Mouse (Mus musculus) forebrain, embryonic 15.5 days (tissue): ENCODE measurements at regions not wholly inside any gene's neighbourhood (a gene's known extent, or its start where the extent isn't known, plus 50 kb on each side); places are given as distances from the start of the nearest gene placed in this dataset.

Experiments used
- ATAC-seq: fragments of 200-750 bp; cut with Nextera tagmentation; replicated peaks from 2 replicates; pipeline ENCODE4 v1.8.0; 2017; ENCODE audit warnings: mild to moderate bottlenecking, moderate TSS enrichment, moderate library complexity
- H3K27ac ChIP-seq: fragments of 300-500 bp; sonication (generic); replicated peaks from 2 replicates; pipeline ENCODE4 v1.5.1; 2015; ENCODE audit warnings: mild to moderate bottlenecking, inconsistent platforms
- H3K27me3 ChIP-seq: fragments of 300-500 bp; sonication (generic); 2 replicates; pipeline ENCODE4 v1.6.1; 2015; ENCODE audit warnings: inconsistent platforms
- H3K36me3 ChIP-seq: fragments of 300-500 bp; sonication (generic); 2 replicates; pipeline ENCODE4 v1.6.1; 2015; ENCODE audit warnings: mild to moderate bottlenecking, inconsistent platforms
- H3K4me1 ChIP-seq: fragments of 300-500 bp; sonication (generic); 2 replicates; pipeline ENCODE4 v1.6.1; 2015; ENCODE audit warnings: inconsistent platforms
- H3K4me2 ChIP-seq: fragments of 300-500 bp; sonication (generic); replicated peaks from 2 replicates; pipeline ENCODE4 v1.6.1; 2015; ENCODE audit warnings: mild to moderate bottlenecking, inconsistent platforms
- H3K4me3 ChIP-seq: fragments of 300-500 bp; sonication (generic); 2 replicates; pipeline ENCODE4 v1.5.1; 2015; ENCODE audit warnings: mild to moderate bottlenecking, inconsistent platforms
- H3K9ac ChIP-seq: fragments of 300-500 bp; sonication (generic); replicated peaks from 2 replicates; pipeline ENCODE4 v1.6.1; 2015; ENCODE audit warnings: mild to moderate bottlenecking, inconsistent platforms
- H3K9me3 ChIP-seq: fragments of 300-500 bp; sonication (generic); 2 replicates; pipeline ENCODE4 v1.6.1; 2016; ENCODE audit warnings: inconsistent platforms
- WGBS: fragments of 180-500 bp; shearing (Covaris S2); methylation state at CpG from one replicate; pipeline ENCODE4 v1.1.7; 2015; ENCODE audit warnings: mixed read lengths; 5-methylcytosine and 5-hydroxymethylcytosine counted together

DNA sequence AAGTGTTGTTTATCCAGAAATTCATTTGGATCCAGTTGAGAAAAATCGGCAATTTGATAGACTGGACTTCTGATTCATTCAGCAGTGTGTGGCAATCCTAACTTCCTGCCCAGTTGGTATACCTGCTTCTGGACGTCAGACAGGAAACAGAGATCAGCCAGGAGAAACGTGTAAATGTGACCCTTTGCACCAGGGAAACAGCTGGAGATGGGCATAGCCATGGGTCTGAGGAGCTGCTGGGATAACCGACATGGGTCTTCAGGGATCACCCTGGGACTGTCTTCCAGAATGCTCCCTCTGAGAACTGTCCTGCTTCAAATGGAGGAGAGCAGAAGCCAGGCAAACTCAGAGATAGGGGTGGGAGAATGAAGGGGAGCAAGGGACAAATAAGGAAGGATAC, 516.1 kb upstream of the Mgmt start:
- WGBS, result 76% methylated on average over 4 of the region's 4 CpGs
- Histone ChIP-seq H3K4me2 (no peak overlapping the region), H3K36me3 (no peaks in the 10 kb centered on the region), H3K27me3 (no peaks in the 10 kb centered on the region), H3K9me3 (no peaks in the 10 kb centered on the region), H3K4me3 (no peak overlapping the region), H3K4me1 (0 out of 2 replicates have a peak, but pooled peaks cover 7% of the 10 kb centered on the region), H3K27ac (no peak overlapping the region), H3K9ac (no peak overlapping the region)
- no peak for ATAC-seq

DNA sequence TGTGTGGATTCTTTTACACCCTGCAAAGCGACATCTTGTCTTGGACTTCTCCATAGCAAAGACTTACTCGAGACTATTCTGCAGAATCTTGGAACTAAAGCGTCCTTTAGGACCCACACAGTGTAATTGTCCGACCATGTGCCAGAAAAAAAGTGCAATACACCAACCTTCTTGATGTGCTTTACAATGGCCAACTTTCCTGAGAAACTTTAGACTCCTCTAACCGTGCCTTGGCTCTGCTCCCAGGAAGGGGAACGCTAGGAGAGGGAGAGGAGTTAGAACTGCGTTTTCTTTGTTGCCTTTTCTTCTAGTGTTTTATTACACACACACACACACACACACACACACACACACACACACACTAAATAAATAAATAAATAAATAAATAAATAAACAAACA, 515.1 kb upstream of the Mgmt start:
- 44% methylated on average over 7 of the region's 7 CpGs for WGBS
- ATAC-seq, result no peak
- Histone ChIP-seq H3K27ac (no peak overlapping the region), H3K9ac (no peak overlapping the region), H3K36me3 (no peaks in the 10 kb centered on the region), H3K4me2 (no peak overlapping the region), H3K4me1 (0 out of 2 replicates have a peak, but pooled peaks cover 7% of the 10 kb centered on the region), H3K4me3 (no peak overlapping the region), H3K27me3 (no peaks in the 10 kb centered on the region), H3K9me3 (no peaks in the 10 kb centered on the region)

DNA sequence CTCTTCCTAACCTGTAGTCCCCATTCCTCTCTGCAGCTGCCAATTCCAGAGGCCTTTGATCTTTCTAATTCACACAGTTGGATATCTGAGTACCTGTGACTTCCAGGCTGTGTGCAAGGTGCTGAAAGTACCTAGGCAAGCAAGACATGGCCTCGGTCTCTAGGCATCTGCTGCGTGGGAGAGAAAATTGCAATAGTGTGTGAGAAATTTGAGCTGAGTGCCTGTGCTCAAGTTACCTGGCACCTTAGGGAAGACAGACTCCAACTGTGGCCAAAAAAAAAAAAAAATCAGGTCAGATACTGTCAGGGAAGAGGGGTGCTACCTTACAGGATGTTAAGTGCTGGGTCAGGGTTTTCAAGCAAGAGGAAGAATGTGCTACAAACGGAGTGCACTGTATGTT, 514.7 kb upstream of the Mgmt start:
- H3K4me3 ChIP-seq, result no peak overlapping the region
- no peaks in the 10 kb centered on the region for H3K27me3 ChIP-seq
- no peak overlapping the region for H3K4me2 ChIP-seq
- 0 out of 2 replicates have a peak, but pooled peaks cover 7% of the 10 kb centered on the region for H3K4me1 ChIP-seq
- 79% methylated on average over 3 of the region's 3 CpGs for WGBS
- no peaks in the 10 kb centered on the region for H3K9me3 ChIP-seq
- ATAC-seq, result no peak
- no peak overlapping the region for H3K9ac ChIP-seq
- no peaks in the 10 kb centered on the region for H3K36me3 ChIP-seq
- no peak overlapping the region for H3K27ac ChIP-seq

DNA sequence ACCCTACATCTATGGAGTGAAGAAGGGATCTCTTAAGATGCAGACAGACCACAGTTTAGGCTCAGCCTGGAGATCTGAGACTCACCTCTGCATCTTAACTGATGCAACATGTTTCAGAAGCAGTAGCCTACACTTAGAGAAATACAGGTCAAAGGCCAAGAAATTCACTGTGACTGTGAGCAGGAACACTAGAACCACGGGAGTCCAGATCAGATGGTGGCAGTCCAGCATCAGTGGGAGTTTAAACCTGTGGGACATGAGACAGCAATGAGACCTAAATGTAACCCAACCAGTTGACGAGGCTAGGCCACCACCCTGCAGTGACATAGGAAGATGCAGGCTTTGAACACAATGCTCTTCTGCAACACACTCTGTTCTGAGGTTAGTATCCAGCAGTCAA, 511.1 kb upstream of the Mgmt start:
- no peaks in the 10 kb centered on the region for H3K9me3 ChIP-seq
- WGBS, result 84% methylated on average over 2 of the region's 2 CpGs
- no peak overlapping the region for H3K4me2 ChIP-seq
- no peak overlapping the region for H3K4me3 ChIP-seq
- 0 out of 2 replicates have a peak, but pooled peaks cover 7% of the 10 kb centered on the region for H3K4me1 ChIP-seq
- H3K36me3 ChIP-seq, result no peaks in the 10 kb centered on the region
- H3K9ac ChIP-seq, result no peak overlapping the region
- no peaks in the 10 kb centered on the region for H3K27me3 ChIP-seq
- H3K27ac ChIP-seq, result no peak overlapping the region
- ATAC-seq, result no peak

DNA sequence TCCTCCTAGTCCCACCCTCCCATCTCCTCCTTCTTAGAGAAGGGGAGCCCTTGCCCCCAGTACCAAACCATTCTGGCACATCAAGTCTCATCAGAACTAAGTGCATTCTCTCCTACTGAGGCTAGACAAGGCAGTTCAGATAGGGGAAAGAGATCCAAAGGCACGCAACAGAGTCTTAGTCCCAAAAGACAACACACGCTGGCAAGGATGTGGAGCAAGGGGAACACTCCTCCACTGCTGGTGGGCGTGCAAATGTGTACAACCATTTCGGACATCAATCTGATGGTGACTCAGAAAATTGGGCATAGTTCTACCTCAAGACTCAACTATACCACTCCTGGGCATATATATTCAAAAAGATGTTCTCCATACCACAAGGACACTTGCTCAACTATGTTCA, 506.7 kb upstream of the Mgmt start:
- no peak overlapping the region for H3K4me3 ChIP-seq
- 0 out of 2 replicates have a peak, but pooled peaks cover 2% of the 10 kb centered on the region for H3K4me1 ChIP-seq
- H3K36me3 ChIP-seq, result no peaks in the 10 kb centered on the region
- H3K4me2 ChIP-seq, result no peak overlapping the region
- no peak overlapping the region for H3K9ac ChIP-seq
- 94% methylated on average over 4 of the region's 4 CpGs for WGBS
- H3K9me3 ChIP-seq, result no peaks in the 10 kb centered on the region
- no peak for ATAC-seq
- H3K27ac ChIP-seq, result no peak overlapping the region
- H3K27me3 ChIP-seq, result no peaks in the 10 kb centered on the region

DNA sequence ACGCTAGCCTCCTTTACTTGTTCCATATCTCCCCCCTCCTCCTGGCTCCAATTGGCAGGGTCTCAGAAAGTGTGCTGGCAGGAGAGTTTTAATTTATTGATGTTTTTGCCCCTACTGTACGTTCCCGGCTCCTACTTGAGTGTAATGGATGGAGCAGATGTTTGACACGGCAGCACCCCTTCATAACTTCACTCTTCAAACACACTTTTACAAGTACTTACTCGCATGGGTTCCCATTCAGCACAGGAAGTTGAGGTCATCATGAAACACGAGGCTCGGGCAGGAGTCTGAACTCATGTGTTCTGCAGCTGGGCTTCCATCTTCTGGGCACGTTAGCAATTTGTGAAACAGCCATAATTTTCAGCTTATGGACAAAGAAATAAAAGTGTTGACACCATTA, 504.3 kb upstream of the Mgmt start:
- 57% methylated on average over 8 of the region's 8 CpGs for WGBS
- Histone ChIP-seq H3K27ac (no peak overlapping the region), H3K27me3 (no peaks in the 10 kb centered on the region), H3K4me2 (no peak overlapping the region), H3K4me3 (no peak overlapping the region), H3K4me1 (peaks cover 13% of the 10 kb centered on the region), H3K36me3 (no peaks in the 10 kb centered on the region), H3K9ac (no peak overlapping the region), H3K9me3 (no peaks in the 10 kb centered on the region)
- ATAC-seq, result no peak

DNA sequence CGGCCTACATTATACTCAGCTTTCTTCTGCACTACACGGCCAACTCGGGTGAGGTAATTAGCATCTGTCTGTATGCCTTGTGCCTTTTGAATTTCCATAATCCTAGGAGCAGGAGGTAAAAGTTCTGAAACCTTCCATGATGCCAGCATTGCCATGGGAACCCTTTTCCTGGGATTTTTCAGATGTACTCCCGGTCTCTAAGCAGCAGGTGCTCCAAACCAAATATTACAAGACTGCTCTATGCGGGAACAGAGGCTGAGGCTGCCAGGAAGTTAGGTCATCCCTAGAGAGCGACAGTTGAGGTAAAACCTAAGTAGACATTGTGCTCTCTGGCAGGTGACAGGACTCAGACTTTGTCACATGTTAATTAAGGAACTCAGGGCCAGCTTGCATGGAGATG, 501.0 kb upstream of the Mgmt start:
- no peak overlapping the region for H3K4me2 ChIP-seq
- no peak for ATAC-seq
- H3K27ac ChIP-seq, result no peak overlapping the region
- H3K9ac ChIP-seq, result no peak overlapping the region
- no peaks in the 10 kb centered on the region for H3K36me3 ChIP-seq
- H3K27me3 ChIP-seq, result no peaks in the 10 kb centered on the region
- no peak overlapping the region for H3K4me3 ChIP-seq
- WGBS, result 41% methylated on average over 6 of the region's 6 CpGs
- H3K9me3 ChIP-seq, result no peaks in the 10 kb centered on the region
- peaks cover 19% of the 10 kb centered on the region for H3K4me1 ChIP-seq

DNA sequence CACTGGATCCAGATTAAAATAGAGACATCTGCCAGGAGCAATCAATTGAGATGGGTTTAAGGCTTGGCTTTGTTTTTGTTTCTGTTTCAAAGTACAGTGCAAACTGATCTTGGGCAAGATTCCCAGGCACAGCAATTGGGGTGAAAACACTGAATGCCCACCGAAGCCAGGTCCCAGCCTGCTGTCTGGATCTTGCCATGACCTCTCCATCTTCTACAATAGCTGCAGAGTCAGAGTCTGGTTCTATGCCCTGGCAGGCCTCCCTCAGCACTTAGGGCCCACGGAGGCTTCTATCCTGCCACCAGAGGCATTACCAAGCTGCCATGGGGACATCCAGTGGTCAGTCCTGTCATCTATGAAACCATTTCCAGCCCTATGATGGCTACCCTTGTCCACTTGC, 498.6 kb upstream of the Mgmt start:
- WGBS, result 29% methylated on average over 2 of the region's 2 CpGs
- no peak overlapping the region for H3K4me2 ChIP-seq

DNA sequence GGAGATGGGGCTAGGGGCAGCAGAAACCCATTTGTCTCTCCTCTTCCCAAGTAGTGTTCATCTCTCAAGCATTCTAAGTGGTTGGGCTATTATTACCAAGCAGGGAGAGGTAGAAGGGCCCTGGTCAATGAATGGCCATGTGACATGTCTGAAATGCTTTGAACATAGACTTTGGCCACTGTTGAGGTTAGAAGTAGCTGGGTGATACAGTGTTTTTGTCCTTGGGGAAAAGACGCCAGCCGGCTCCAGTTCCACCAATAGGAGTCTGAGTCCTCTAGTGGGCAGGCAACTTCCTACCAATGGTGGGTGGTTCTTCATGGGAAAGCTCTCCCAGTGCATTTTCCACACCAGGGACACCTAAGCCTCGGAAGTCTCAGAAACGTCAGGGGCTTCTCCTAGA, 497.3 kb upstream of the Mgmt start:
- no peak for ATAC-seq
- Histone ChIP-seq H3K4me3 (no peak overlapping the region), H3K4me1 (peaks cover 19% of the 10 kb centered on the region), H3K4me2 (no peak overlapping the region), H3K36me3 (no peaks in the 10 kb centered on the region), H3K27ac (no peak overlapping the region), H3K9ac (no peak overlapping the region), H3K27me3 (no peaks in the 10 kb centered on the region), H3K9me3 (no peaks in the 10 kb centered on the region)
- WGBS, result 92% methylated on average over 4 of the region's 4 CpGs

More for the DNA sequence above, 498.6 kb upstream of the Mgmt start:
- no peaks in the 10 kb centered on the region for H3K36me3 ChIP-seq
- no peaks in the 10 kb centered on the region for H3K9me3 ChIP-seq
- H3K4me1 ChIP-seq, result peaks cover 19% of the 10 kb centered on the region
- no peak overlapping the region for H3K27ac ChIP-seq
- H3K4me3 ChIP-seq, result no peak overlapping the region
- ATAC-seq, result no peak
- no peak overlapping the region for H3K9ac ChIP-seq
- no peaks in the 10 kb centered on the region for H3K27me3 ChIP-seq

DNA sequence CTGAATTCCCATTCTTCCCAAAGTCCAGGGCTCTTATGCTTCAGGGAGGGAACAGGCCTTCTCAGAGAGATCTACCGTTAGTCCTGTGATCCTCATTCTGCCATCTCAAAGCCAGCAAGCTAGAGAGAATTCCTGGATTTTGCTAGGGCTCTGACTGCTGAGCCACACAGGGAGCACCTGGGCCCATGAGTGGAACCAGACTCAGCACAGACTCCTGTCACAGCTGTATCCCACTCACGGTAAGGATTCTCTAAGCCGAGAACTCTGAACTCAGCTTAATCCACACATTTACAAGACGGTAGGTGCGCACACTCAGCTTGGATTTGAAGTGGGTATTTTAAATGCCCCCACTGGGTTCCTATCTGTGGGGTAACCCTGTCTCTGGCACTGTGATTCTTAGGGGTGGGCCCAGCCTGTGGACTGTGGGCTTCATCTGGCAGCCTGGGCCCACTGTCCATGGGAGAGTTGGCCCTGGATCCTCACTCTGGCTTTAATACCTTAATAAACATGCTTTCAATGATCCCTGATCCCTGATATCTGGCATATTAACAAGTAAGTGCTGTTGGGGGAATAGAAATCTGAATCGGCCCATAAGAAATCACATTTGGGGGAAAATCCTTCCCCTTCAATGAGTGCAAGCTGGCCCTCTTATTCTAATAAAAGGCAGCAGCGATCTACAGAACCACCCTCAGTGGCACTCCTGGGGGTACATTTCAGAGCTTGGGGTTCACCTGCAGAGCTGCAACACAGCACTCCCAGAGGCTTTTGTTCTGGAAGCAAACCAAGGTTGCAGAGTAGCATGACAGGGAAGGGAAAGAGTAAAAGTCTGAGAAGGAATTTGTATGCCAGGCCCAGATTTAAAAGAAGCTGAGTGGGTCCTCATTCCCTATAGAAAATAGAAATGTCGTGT, 491.5 kb upstream of the Mgmt start:
- Histone ChIP-seq H3K36me3 (no peaks in the 10 kb centered on the region), H3K9me3 (no peaks in the 10 kb centered on the region), H3K4me2 (no peak overlapping the region), H3K27ac (no peak overlapping the region), H3K4me3 (no peak overlapping the region), H3K9ac (no peak overlapping the region), H3K4me1 (no peaks in the 10 kb centered on the region), H3K27me3 (no peaks in the 10 kb centered on the region)
- no peak for ATAC-seq
- WGBS, result 80% methylated on average over 8 of the region's 8 CpGs

DNA sequence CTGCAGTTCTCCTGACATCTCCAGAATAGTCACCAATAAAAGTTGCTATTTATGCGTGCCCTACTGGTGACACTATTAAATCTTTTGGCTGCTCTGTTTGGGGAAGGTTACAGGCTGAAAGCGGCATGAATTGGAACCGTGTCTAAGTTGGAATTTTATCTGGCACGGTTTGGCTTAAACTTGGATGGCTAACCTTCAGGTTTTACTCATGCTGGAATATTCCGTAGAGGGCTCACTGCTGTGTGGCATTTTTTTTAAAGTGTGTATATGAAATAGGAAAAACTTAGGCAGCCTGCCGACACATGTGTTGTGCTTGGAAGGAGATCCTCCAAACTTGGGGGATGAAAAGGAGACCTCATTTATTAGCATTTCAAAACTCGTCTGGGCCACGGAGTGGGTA, 489.0 kb upstream of the Mgmt start:
- Histone ChIP-seq H3K9ac (no peak overlapping the region), H3K4me1 (no peaks in the 10 kb centered on the region), H3K4me2 (no peak overlapping the region), H3K27me3 (no peaks in the 10 kb centered on the region), H3K27ac (no peak overlapping the region), H3K36me3 (no peaks in the 10 kb centered on the region), H3K9me3 (no peaks in the 10 kb centered on the region), H3K4me3 (no peak overlapping the region)
- WGBS, result 71% methylated on average over 8 of the region's 8 CpGs
- no peak for ATAC-seq

DNA sequence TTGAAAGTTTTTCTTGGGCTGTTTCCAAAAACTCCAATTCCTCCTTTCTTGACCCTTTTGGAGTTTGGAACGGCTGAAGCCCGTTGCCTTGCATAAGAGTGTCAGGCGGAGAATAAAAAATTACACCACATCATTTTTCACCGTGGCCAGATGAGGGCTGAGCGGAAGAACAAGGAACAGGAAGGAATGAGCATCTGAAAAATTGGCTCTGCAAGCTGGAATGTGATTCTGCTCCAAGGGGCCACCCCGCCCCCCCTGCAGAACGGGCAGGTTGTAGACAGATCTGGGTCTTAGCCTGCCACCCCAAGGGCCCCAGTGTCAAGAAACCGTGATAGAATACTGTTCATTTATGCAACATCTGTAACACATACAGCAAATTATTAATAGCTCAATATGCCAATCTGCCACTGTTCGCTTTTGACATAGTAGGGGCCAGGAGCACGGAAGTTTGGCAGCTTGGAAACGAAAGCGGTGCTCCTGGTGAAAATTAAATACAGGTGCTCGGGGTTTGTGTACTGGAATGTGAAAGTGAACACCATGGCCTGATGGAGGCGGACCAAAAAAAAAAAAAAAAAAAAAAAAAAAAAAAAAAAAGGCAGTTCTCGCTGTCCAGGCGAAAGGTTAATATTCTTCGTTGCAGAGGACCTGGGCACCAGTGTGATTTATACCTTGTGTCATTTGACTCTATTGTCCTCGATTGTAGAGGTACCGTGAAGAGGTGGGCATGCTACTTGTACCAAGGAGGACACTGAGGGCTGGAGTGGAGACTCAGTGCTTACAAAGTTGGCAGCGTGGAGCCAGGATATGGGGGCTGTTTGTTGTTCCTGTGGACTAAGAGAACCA, 487.9 kb upstream of the Mgmt start:
- Histone ChIP-seq H3K27me3 (no peaks in the 10 kb centered on the region), H3K36me3 (no peaks in the 10 kb centered on the region), H3K4me3 (no peak overlapping the region), H3K4me1 (no peaks in the 10 kb centered on the region), H3K9me3 (no peaks in the 10 kb centered on the region), H3K27ac (no peak overlapping the region), H3K9ac (no peak overlapping the region), H3K4me2 (no peak overlapping the region)
- no peak for ATAC-seq
- 80% methylated on average over 20 of the region's 20 CpGs for WGBS
